Mouse (Mus musculus) inflammation-experienced regulatory T-cells, adult 6 months (primary cell): ENCODE results near the gene Pbld2. TPM values are rescaled to one million over a fixed set of nuclear protein-coding genes. Genes with fewer than 3 reads are reported as not detected.
A peak's percentile ranks its signal among the peaks of the same experiment; 100 is the strongest.

ENCODE experiments used
- ATAC-seq: one replicate; pipeline ENCODE4 v1.8.0; 2017
- polyA plus RNA-seq, 3 experiments: library from polyadenylated mRNA; unstranded; fragments of 100-300 nt; shearing (Covaris generic); gene quantifications; one replicate each; pipeline ENCODE4 v1.2.1; 2017

Pbld2 gene
- polyA plus RNA-seq, 3 experiments from 2014 or later: 0.51 to 0.98 TPM; not detected in 1

- no peak for ATAC-seq
These were observed 39.2 kb downstream of the Pbld2 start for GRCm38 (mm10) chr10:63063365-63063764.

- no peak for ATAC-seq
These were observed 40.4 kb downstream of the Pbld2 start for GRCm38 (mm10) chr10:63064516-63064915.

- ATAC-seq: no peak
These were observed 41.4 kb downstream of the Pbld2 start for GRCm38 (mm10) chr10:63065561-63065960.

- ATAC-seq: peak; percentile 77
These were observed 41.9 kb downstream of the Pbld2 start for GRCm38 (mm10) chr10:63065988-63066387.

- no peak for ATAC-seq
These were observed 62.2 kb downstream of the Pbld2 start for GRCm38 (mm10) chr10:63086304-63086703.

GRCm38 (mm10) chr10:63089103-63089757 lies 65.1 kb downstream of the Pbld2 start:
- ATAC-seq: no peak

GRCm38 (mm10) chr10:63089758-63090571 lies 65.8 kb downstream of the Pbld2 start:
- ATAC-seq: no peak

GRCm38 (mm10) chr10:63091915-63092314 lies 67.8 kb downstream of the Pbld2 start:
- ATAC-seq: no peak

GRCm38 (mm10) chr10:63092616-63093550 lies 68.8 kb downstream of the Pbld2 start:
- ATAC-seq: no peak

- no peak for ATAC-seq
These were observed 72.6 kb downstream of the Pbld2 start for GRCm38 (mm10) chr10:63096757-63097156.

GRCm38 (mm10) chr10:63098191-63098590 lies 74.1 kb downstream of the Pbld2 start:
- no peak for ATAC-seq

- ATAC-seq: no peak
These were observed 75.4 kb downstream of the Pbld2 start, which contains the start of gene Atoh7 for GRCm38 (mm10) chr10:63099521-63099920. Gene Atoh7 (plus strand): TSS chr10:63099651.

- no peak for ATAC-seq
These were observed 75.9 kb downstream of the Pbld2 start for GRCm38 (mm10) chr10:63099941-63100562.

- ATAC-seq: no peak
These were observed 76.5 kb downstream of the Pbld2 start for GRCm38 (mm10) chr10:63100657-63101056.

Other genes with a start within 250 kb of the Pbld2 start
- gene Ccar1, start 232.0 kb upstream of the Pbld2 start, polyA plus RNA-seq: 100 to 1,000 TPM; 122 to 149 (median 137) TPM
- 1 to 10 TPM; 2.6 to 9.0 (median 8.5) TPM for gene Tet1, start 115.3 kb upstream of the Pbld2 start, polyA plus RNA-seq
- 1 to 10 TPM; 2.9 to 5.1 (median 3.1) TPM for gene Slc25a16, start 103.7 kb upstream of the Pbld2 start, polyA plus RNA-seq
- gene Dna2, start 77.3 kb upstream of the Pbld2 start, polyA plus RNA-seq: 1 to 10 TPM; 1.6 to 9.8 (median 3.6) TPM
- 10 to 100 TPM; 25.8 to 61.7 (median 43.9) TPM for gene Rufy2, start 44.1 kb upstream of the Pbld2 start, polyA plus RNA-seq
- gene Hnrnph3, start 98 bp upstream of the Pbld2 start, polyA plus RNA-seq: 100 to 1,000 TPM in 1 of 3 experiments, 10 to 100 TPM in 2; 61.1 to 117 (median 97.4) TPM
- under 1 TPM in 2 of 3 experiments, not detected in 1; 0.15 to 0.21 TPM for gene Pbld1, start 35.8 kb downstream of the Pbld2 start, polyA plus RNA-seq
- not detected for gene Atoh7, start 75.3 kb downstream of the Pbld2 start, polyA plus RNA-seq
- gene Mypn, start 179.6 kb downstream of the Pbld2 start, polyA plus RNA-seq: not detected
- gene Herc4, start 219.5 kb downstream of the Pbld2 start, polyA plus RNA-seq: 10 to 100 TPM; 62.9 to 89.9 (median 86.7) TPM